Mouse (Mus musculus) cortical plate, adult 2 months (tissue): Measurements from ENCODE around the gene Arxes2. TPM values are rescaled to one million over a fixed set of nuclear protein-coding genes. Genes with fewer than 3 reads are reported as not detected.
A peak's percentile ranks its signal among the peaks of the same experiment; 100 is the strongest.
"Not testable (repeated sequence)": the region's sequence is repeated elsewhere in the genome, so short reads cannot be mapped to it uniquely, and the experiment has no call there.

Experiments
- H3K27ac ChIP-seq: fragments of 200-500 bp; 2 replicates; pipeline ENCODE4 v1.5.1; 2012; ENCODE audit warnings: low read length, control low read depth, inconsistent platforms; ENCODE audit not compliant: insufficient read depth
- H3K4me1 ChIP-seq: fragments of 200-500 bp; 2 replicates; pipeline ENCODE4 v1.6.1; 2011; ENCODE audit warnings: low read length; ENCODE audit not compliant: control insufficient read depth, insufficient read depth
- H3K4me3 ChIP-seq: fragments of 200-500 bp; 2 replicates; pipeline ENCODE4 v1.5.1; 2011; ENCODE audit warnings: mild to moderate bottlenecking, low read length, control low read depth; ENCODE audit not compliant: insufficient read depth
- CTCF ChIP-seq: fragments of 200-500 bp; IDR thresholded peaks from 2 replicates; pipeline ENCODE4 v1.5.1; 2011; ENCODE audit warnings: mild to moderate bottlenecking, control low read depth, low read length; ENCODE audit not compliant: insufficient read depth; ENCODE audit errors: extremely low read depth
- POLR2A ChIP-seq: fragments of 200-500 bp; IDR thresholded peaks from 2 replicates; pipeline ENCODE4 v1.6.1; 2011; ENCODE audit warnings: mild to moderate bottlenecking, low read length, control low read depth; ENCODE audit not compliant: insufficient read depth; ENCODE audit errors: extremely low read depth
- polyA plus RNA-seq: library from polyadenylated mRNA; depleted of rRNA; stranded (reverse); fragments of >200 nt; gene quantifications from 2 replicates; pipeline ENCODE4 v1.2.3, GENCODE M21; 2012

Arxes2 gene
- polyA plus RNA-seq, 1 experiment = 79.4 TPM

DNA sequence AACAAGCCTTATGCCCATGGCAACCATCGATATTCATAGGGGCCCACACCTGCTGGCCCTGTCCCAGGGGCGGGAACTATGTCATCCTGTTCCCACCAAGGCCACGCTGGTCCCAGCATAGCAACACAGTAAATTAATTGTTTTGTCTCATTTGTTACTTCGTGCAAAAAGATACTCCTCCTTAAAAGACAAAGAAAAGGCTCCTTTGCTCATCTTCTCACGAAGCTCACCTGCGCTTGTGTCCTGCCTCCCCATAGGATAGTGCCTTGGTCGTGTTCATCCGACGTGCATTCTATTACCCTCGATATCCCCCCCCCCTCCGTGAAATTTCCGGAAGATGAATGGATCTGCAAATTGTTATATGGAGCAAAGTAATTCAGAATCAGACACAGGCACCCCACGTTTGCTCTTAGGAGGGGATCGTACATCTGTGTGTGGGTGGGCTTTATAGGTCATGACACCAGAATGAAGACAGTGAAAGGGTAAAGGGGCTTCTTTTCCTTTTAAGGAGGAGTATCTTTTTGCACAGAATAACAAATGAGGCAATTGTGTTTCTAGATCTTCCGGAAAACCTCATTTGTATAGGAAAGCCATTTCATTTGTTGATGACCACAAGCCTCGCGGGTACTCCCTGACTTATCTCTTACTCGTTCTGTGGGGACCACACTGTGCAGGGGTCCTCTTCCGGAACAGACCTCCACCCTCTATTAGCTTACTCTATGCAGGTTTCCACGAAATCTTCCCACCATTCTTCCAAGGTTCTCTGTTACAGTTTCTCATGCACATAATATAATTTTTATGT lies 19.0 kb upstream of the Arxes2 start:
- TF ChIP-seq CTCF (no peak), POLR2A (no peak)
- Histone ChIP-seq H3K4me1 (no peaks in the 10 kb centered on the region; the same call in 1 of the 2 replicates), H3K4me3 (peak overlapping the region; percentile 26), H3K27ac (no peak overlapping the region)

DNA sequence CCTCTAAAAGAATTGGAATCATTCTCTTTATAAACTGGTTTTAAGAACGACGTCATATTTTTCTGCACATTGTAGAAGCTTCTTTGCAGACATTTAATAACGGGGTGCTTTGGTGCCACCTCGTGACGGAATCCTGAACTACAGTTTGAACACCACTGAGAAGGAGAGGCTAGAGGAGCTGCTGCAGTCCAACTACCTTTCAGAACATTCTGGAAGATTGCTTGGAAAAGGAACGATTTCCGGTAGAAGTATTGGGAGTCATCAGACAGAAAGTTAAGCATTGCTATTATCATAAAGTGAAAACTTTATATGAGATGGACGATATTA lies 18.4 kb upstream of the Arxes2 start:
- TF ChIP-seq POLR2A (no peak), CTCF (peak; percentile 55; the same call in 1 of the 2 replicates)
- no peak overlapping the region for H3K27ac ChIP-seq
- peak overlapping the region; percentile 26; the same call in 1 of the 2 replicates for H3K4me3 ChIP-seq
- H3K4me1 ChIP-seq = no peaks in the 10 kb centered on the region; the same call in 1 of the 2 replicates

DNA sequence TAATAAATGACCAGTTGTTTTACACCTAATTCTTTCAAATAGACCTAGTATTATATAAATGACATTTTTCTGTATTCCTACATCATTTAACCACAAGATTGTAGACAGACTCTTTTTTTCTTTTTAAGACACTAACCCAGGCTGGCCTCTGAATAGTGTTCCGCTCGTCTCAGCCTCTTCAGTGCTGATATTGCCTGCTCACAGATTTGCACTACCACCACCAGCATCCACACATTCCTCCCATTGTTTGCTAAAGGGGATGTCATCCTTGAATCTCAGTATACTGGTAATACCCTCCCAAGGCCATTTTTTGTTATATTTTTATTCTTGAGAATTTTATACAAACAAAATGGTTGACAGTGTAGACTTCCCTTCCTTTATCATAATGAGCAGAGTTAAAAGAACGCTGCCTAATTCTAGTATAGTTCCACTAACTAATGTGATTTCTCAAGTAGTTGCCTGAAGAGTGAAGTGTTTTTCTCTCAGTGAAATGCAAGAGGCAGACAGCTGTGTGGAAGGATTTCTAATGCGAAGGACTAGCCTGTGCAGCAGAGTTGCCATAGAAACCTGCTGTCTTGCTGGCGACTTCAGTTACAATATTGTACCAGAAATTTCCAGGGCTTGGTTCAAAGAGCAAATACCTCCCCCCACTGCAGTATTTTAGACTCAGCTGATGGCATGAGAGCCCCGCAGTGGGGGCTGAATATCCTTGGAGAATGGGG lies 8.9 kb upstream of the Arxes2 start:
- H3K27ac ChIP-seq = no peak overlapping the region
- TF ChIP-seq POLR2A (no peak), CTCF (no peak)
- H3K4me1 ChIP-seq = no peaks in the 10 kb centered on the region
- H3K4me3 ChIP-seq = no peak overlapping the region

DNA sequence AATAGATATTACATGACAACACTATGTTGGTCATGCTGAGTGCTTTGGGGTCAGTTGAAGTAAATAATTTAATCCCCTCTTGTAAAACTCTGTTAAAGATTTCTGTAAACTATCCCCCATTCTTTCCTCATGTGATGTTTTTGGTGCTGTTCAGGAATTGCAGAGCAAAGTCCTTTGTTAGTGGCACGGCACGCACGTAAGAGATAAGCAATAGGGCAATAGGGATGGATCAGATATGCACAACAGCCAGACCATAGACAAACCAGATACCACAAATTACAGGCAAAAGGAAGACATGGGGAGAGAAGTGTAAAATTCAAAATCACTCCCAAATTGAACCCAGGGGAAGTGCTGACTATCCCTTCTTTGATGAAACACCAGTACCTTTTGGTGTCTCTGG lies 7.4 kb upstream of the Arxes2 start:
- H3K4me3 ChIP-seq = no peak overlapping the region
- no peaks in the 10 kb centered on the region for H3K4me1 ChIP-seq
- TF ChIP-seq CTCF = no peak
- no peak for TF ChIP-seq POLR2A
- no peak overlapping the region for H3K27ac ChIP-seq

DNA sequence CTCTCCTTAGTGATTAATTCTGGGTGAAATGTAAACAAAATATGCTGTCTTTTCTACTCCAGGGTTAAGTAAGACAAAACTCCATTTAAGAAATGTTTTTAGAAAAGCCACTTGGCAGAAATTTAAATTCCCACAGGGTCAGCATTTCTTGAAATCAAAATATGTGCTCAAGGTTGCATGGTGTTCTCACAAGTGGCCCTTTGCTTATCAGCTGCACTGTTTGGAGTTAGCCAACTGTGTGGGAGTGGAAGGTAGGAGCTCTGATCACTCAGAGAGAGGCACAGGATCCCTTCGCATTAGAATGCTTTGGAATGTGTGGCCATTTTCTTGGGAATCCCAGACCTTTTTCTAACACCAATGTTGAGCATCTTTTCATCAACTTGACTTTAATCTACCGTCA lies 3.0 kb upstream of the Arxes2 start:
- H3K27ac ChIP-seq = no peak overlapping the region
- no peaks in the 10 kb centered on the region for H3K4me1 ChIP-seq
- no peak overlapping the region for H3K4me3 ChIP-seq
- no peak for TF ChIP-seq POLR2A
- TF ChIP-seq CTCF = no peak

DNA sequence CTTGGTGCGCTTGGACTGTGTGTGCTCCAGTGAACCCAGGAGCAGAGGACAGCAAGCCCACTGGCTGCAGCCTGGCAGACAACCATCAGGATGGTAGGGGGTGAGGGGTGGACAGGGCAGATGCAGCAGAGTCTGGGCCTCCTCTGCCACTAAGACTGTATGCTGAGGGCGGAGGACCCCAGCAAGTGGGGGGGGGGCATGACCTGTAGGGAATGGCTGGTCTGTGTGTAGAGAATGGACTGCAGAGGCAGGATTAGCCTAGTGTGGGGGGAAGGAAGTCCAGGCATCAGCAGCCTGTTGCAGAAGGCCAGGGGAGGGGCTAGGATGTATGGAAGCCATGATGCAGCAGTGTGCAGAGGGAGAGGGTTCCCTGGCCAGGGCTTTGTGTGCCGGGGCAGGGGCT lies 431 bp upstream of the Arxes2 start:
- H3K4me3 ChIP-seq, H3K27ac ChIP-seq, H3K4me1 ChIP-seq: not testable (repeated sequence)

DNA sequence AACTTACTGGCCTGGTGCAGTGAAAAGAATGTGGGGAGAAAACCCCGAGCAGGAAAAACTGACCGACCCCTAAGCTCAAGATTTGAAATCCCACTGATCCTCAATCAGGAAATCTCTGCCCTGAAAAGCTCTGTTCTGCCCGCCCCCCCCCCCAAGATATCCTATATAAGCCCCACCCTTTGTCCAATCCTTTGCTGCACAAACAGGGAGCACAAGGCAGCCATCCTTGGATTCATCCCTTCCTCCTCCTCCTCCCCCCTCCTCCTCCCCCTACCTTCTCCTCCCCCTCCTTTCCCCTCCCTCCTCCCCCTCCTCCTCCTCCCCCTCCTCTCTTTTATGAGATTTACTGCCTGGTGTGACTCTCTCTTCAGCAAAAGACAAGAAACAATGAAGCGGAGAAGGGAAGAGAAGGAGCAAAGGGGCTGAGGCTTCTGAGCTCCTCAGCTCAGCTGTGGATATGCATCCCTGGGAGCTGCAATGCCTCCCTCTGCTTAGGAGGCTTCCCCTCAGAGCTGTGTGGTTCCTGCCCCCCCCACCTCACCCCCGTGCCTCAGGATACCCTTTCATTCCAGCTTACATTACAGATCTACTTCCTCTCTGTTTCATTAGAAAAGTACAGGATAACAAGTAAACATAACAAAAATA lies 13.7 kb downstream of the Arxes2 start:
- Histone ChIP-seq H3K4me3 (no peak overlapping the region), H3K4me1 (no peaks in the 10 kb centered on the region), H3K27ac (no peak overlapping the region)
- no peak for TF ChIP-seq CTCF
- TF ChIP-seq POLR2A = no peak

DNA sequence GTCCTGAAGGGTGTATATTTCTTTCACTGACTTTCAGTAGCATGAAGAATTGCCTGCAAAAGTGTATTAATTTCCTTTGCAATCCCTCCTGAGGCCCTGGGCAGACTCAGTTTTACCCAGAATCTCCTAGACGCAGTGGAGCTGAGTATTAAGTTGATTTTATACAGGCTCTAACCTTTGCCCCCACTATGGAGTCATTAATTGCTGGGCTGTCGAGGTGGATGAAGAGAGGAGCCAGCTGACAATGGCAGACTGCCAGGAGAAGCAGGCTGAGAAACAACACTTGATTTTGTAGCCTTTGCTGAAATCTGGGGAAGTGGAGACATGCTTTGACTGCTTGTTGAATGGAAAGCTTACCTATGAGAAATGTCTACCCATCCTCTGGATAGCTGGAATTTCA lies 20.8 kb downstream of the Arxes2 start:
- Histone ChIP-seq H3K4me3 (no peak overlapping the region), H3K27ac (no peak overlapping the region), H3K4me1 (no peaks in the 10 kb centered on the region)
- TF ChIP-seq POLR2A (no peak), CTCF (no peak)

DNA sequence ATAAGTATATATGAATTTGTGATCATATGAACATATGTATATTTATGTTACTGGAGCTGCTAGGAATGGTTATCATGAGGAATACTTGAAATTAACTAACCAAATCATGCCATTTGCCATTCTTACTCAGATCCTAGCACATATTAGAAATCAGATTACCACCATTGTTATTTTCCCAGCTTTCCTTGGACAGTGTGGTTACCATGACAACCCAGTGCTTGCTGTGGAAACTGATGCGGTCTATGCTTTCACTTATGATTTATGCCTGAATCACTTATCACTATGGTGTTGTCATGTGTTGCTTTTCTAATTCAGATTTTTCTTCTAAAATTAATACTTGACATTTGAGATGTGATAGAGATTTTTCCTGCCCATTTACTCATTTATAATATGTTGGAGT lies 36.7 kb downstream of the Arxes2 start:
- Histone ChIP-seq H3K27ac (no peak overlapping the region), H3K4me1 (no peaks in the 10 kb centered on the region; the same call in 1 of the 2 replicates), H3K4me3 (no peak overlapping the region)
- no peak for TF ChIP-seq CTCF
- TF ChIP-seq POLR2A = no peak

DNA sequence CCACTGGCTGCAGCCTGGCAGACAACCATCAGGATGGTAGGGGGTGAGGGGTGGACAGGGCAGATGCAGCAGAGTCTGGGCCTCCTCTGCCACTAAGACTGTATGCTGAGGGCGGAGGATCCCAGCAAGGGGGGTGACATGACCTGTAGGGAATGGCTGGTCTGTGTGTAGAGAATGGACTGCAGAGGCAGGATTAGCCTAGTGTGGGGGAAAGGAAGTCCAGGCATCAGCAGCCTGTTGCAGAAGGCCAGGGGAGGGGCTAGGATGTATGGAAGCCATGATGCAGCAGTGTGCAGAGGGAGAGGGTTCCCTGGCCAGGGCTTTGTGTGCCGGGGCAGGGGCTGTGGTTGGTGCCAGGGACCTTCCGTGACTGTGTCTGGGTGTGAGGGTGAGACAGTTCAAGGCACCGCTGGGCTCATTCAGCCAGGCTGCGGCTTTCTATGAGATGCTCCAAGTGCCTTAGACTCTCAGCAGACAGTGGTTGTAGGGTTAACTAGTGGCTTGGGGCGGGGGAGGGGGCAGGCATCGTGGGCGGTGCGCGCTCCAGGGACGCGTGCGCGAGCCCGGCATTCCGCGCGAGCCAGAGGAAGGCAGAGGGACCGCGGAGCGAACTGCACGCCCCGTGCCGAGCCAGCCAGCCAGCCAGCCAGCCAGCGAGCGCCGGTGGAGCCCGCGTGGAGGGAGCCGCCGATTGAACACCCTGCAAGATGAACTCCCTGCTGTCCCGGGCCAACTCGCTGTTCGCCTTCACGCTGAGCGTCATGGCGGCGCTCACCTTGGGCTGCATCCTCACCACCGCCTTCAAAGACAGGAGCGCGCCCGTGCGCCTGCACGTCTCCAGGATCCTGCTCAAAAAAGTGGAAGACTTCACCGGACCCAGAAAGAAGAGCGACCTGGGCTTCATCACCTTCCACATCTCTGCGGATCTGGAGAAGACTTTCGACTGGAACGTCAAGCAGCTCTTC lies 39.5 kb downstream of the Arxes2 start, which contains the start of gene Arxes1:
Gene Arxes1, plus strand, starts transcription at position 569 of the 965 bp plus-strand sequence.
- H3K4me3 ChIP-seq = peak within 1 kb of the TSS; percentile 31
- H3K27ac ChIP-seq, H3K4me1 ChIP-seq: not testable (repeated sequence)
